Mouse (Mus musculus) c-Kit-positive CD71-positive TER-119-negative erythroid progenitor cells, embryonic 14.5 days (primary cell): ENCODE data around the gene Apon.
"Not testable (repeated sequence)": the region's sequence is repeated elsewhere in the genome, so short reads cannot be mapped to it uniquely, and the experiment has no call there.

Experiments used
- DNase-seq: peaks from one replicate; pipeline ENCODE4 v3.0.0-alpha.2; 2013; ENCODE audit warnings: low read depth

Apon gene

GRCm38 (mm10) chr10:128232420-128232985 is 21.4 kb upstream of the Apon start:
- peak; percentile 84 for DNase-seq

GRCm38 (mm10) chr10:128236321-128236720 is 17.6 kb upstream of the Apon start:
- no peak for DNase-seq

GRCm38 (mm10) chr10:128237807-128238480 is 16.0 kb upstream of the Apon start:
- no peak for DNase-seq

GRCm38 (mm10) chr10:128239140-128239539 is 14.8 kb upstream of the Apon start:
- no peak for DNase-seq

GRCm38 (mm10) chr10:128240131-128240530 is 13.8 kb upstream of the Apon start:
- DNase-seq = no peak

GRCm38 (mm10) chr10:128243252-128243651 is 10.6 kb upstream of the Apon start:
- DNase-seq = no peak

GRCm38 (mm10) chr10:128244121-128244520 is 9.8 kb upstream of the Apon start:
- no peak for DNase-seq

- DNase-seq = no peak
Measured at GRCm38 (mm10) chr10:128247020-128247732, 6.7 kb upstream of the Apon start.

- no peak for DNase-seq
Measured at GRCm38 (mm10) chr10:128250565-128250964, 3.3 kb upstream of the Apon start.

GRCm38 (mm10) chr10:128255925-128256324 is 2.0 kb downstream of the Apon start:
- DNase-seq = no peak

GRCm38 (mm10) chr10:128256328-128256727 is 2.4 kb downstream of the Apon start:
- DNase-seq = no peak

- no peak for DNase-seq
Measured at GRCm38 (mm10) chr10:128258953-128259352, 5.1 kb downstream of the Apon start.

GRCm38 (mm10) chr10:128259946-128260345 is 6.0 kb downstream of the Apon start:
- DNase-seq = no peak

- DNase-seq = not testable (repeated sequence)
Measured at GRCm38 (mm10) chr10:128260376-128260775, 6.5 kb downstream of the Apon start.

GRCm38 (mm10) chr10:128262300-128262699 is 8.4 kb downstream of the Apon start:
- no peak for DNase-seq

- DNase-seq = no peak
Measured at GRCm38 (mm10) chr10:128263393-128264310, 9.8 kb downstream of the Apon start.

- DNase-seq = no peak
Measured at GRCm38 (mm10) chr10:128268371-128268770, 14.5 kb downstream of the Apon start, which contains the start of gene Apof. Gene Apof (plus strand): TSS chr10:128268671.

- no peak for DNase-seq
Measured at GRCm38 (mm10) chr10:128269206-128269910, 15.5 kb downstream of the Apon start.

- DNase-seq = peak; percentile 98
Measured at GRCm38 (mm10) chr10:128270287-128270841, 16.5 kb downstream of the Apon start, which contains the start of gene Stat2. Gene Stat2 (plus strand): TSS chr10:128270559.

GRCm38 (mm10) chr10:128270866-128271265 is 17.0 kb downstream of the Apon start:
- no peak for DNase-seq

- peak; percentile 37 for DNase-seq
Measured at GRCm38 (mm10) chr10:128271883-128272282, 18.0 kb downstream of the Apon start.
